Mouse (Mus musculus) liver, postnatal 0 days (tissue): ENCODE data around the gene Il1r1.

ENCODE experiments used
- CTCF ChIP-seq: sonication (generic); IDR thresholded peaks from 2 replicates; pipeline ENCODE4 v1.5.1; 2016; ENCODE audit warnings: antibody characterized with exemption, low read depth
- EP300 ChIP-seq: IDR thresholded peaks from 2 replicates; pipeline ENCODE4 v1.6.1; 2016; ENCODE audit warnings: antibody characterized with exemption, low read depth, mild to moderate bottlenecking

DNA sequence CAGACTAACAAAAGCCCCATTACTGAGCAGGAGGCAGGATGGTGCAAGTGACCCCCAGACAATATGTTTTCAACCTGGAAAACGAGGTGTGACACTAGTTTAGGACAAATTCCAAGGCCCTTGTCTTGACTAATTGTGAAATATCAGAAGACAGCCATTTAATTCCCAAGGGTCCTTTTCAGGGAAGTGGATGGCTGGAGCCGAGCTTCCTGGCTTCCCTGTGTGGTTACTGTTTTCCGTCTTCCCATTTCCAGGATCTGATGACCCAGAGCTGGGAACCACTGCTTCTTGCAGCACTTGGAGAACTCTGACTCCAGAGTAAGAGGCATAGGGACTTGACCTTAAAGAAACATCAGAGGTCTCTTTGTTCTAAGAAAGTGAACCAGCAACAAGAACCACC, 43.2 kb upstream of the Il1r1 start:
- TF ChIP-seq EP300 (no peak), CTCF (no peak)
